Mouse (Mus musculus): ENCODE data around the gene Lrrc1. TPM values are rescaled to one million over a fixed set of nuclear protein-coding genes. Genes with fewer than 3 reads are reported as not detected.
A peak's percentile ranks its signal among the peaks of the same experiment; 100 is the strongest.

The Lrrc1 gene
- polyA plus RNA-seq, 3 experiments from 2014 or later: 2.3 to 4.3 (median 2.4) TPM

GRCm38 (mm10) chr9:77502171-77502547, 42.5 kb downstream of the Lrrc1 start:
- no peak for ATAC-seq

GRCm38 (mm10) chr9:77499084-77499483, 45.6 kb downstream of the Lrrc1 start:
- ATAC-seq: no peak

GRCm38 (mm10) chr9:77498406-77498805, 46.3 kb downstream of the Lrrc1 start:
- ATAC-seq: no peak

GRCm38 (mm10) chr9:77497173-77497572, 47.5 kb downstream of the Lrrc1 start:
- ATAC-seq: no peak

GRCm38 (mm10) chr9:77496540-77497062, 48.1 kb downstream of the Lrrc1 start:
- ATAC-seq: no peak

GRCm38 (mm10) chr9:77494307-77494706, 50.4 kb downstream of the Lrrc1 start:
- ATAC-seq: no peak

GRCm38 (mm10) chr9:77488611-77489010, 56.1 kb downstream of the Lrrc1 start:
- no peak for ATAC-seq

GRCm38 (mm10) chr9:77487427-77487826, 57.2 kb downstream of the Lrrc1 start:
- no peak for ATAC-seq

- ATAC-seq: no peak
Observed at GRCm38 (mm10) chr9:77485915-77486314, 58.8 kb downstream of the Lrrc1 start.

- ATAC-seq: no peak
Observed at GRCm38 (mm10) chr9:77484751-77485150, 59.9 kb downstream of the Lrrc1 start.

GRCm38 (mm10) chr9:77483559-77483958, 61.1 kb downstream of the Lrrc1 start:
- ATAC-seq: no peak

- no peak for ATAC-seq
Observed at GRCm38 (mm10) chr9:77482281-77482680, 62.4 kb downstream of the Lrrc1 start.

GRCm38 (mm10) chr9:77481380-77481779, 63.3 kb downstream of the Lrrc1 start:
- no peak for ATAC-seq

GRCm38 (mm10) chr9:77480574-77481319, 63.9 kb downstream of the Lrrc1 start:
- no peak for ATAC-seq

GRCm38 (mm10) chr9:77480001-77480400, 64.7 kb downstream of the Lrrc1 start:
- ATAC-seq: no peak

GRCm38 (mm10) chr9:77478166-77478920, 66.3 kb downstream of the Lrrc1 start:
- ATAC-seq: no peak

- no peak for ATAC-seq
Observed at GRCm38 (mm10) chr9:77474535-77474934, 70.1 kb downstream of the Lrrc1 start.

GRCm38 (mm10) chr9:77472557-77472956, 72.1 kb downstream of the Lrrc1 start:
- ATAC-seq: no peak

GRCm38 (mm10) chr9:77471646-77472220, 72.9 kb downstream of the Lrrc1 start:
- no peak for ATAC-seq

GRCm38 (mm10) chr9:77469791-77470607, 74.7 kb downstream of the Lrrc1 start:
- peak; percentile 50 for ATAC-seq

GRCm38 (mm10) chr9:77466926-77467325, 77.7 kb downstream of the Lrrc1 start:
- no peak for ATAC-seq

GRCm38 (mm10) chr9:77465401-77465800, 79.3 kb downstream of the Lrrc1 start:
- no peak for ATAC-seq

- ATAC-seq: no peak
Observed at GRCm38 (mm10) chr9:77463861-77464260, 80.8 kb downstream of the Lrrc1 start.

Data from inflammation-experienced regulatory T-cells, adult 6 months (primary cell).